Mouse (Mus musculus): ENCODE measurements around the gene Mtus2. TPM values are rescaled to one million over a fixed set of nuclear protein-coding genes. Genes with fewer than 3 reads are reported as not detected.
"Not testable (repeated sequence)": the region's sequence is repeated elsewhere in the genome, so short reads cannot be mapped to it uniquely, and the experiment has no call there.

Gene Mtus2
- total RNA-seq, 2 experiments from 2014 or later: 0.49 to 0.77 TPM

GRCm38 (mm10) chr5:148130691-148131457, 173.8 kb downstream of the Mtus2 start:
- DNase-seq: no peak

GRCm38 (mm10) chr5:148131458-148132131, 174.5 kb downstream of the Mtus2 start:
- DNase-seq: peak; percentile 20

GRCm38 (mm10) chr5:148133448-148134060, 176.4 kb downstream of the Mtus2 start:
- no peak for DNase-seq

GRCm38 (mm10) chr5:148141662-148142061, 184.5 kb downstream of the Mtus2 start:
- DNase-seq: no peak

GRCm38 (mm10) chr5:148146200-148146823, 189.2 kb downstream of the Mtus2 start:
- DNase-seq: no peak

GRCm38 (mm10) chr5:148151894-148152599, 194.9 kb downstream of the Mtus2 start:
- no peak for DNase-seq

- DNase-seq: no peak
Observed at GRCm38 (mm10) chr5:148152600-148153402, 195.7 kb downstream of the Mtus2 start.

- DNase-seq: no peak
Observed at GRCm38 (mm10) chr5:148153403-148153713, 196.2 kb downstream of the Mtus2 start.

- no peak for DNase-seq
Observed at GRCm38 (mm10) chr5:148154727-148155126, 197.6 kb downstream of the Mtus2 start.

- no peak for DNase-seq
Observed at GRCm38 (mm10) chr5:148159328-148159727, 202.2 kb downstream of the Mtus2 start.

GRCm38 (mm10) chr5:148160529-148161154, 203.5 kb downstream of the Mtus2 start:
- DNase-seq: no peak

- no peak for DNase-seq
Observed at GRCm38 (mm10) chr5:148165111-148165510, 208.0 kb downstream of the Mtus2 start.

- no peak for DNase-seq
Observed at GRCm38 (mm10) chr5:148175091-148175490, 218.0 kb downstream of the Mtus2 start.

GRCm38 (mm10) chr5:148175742-148176426, 218.8 kb downstream of the Mtus2 start:
- no peak for DNase-seq

GRCm38 (mm10) chr5:148176539-148176938, 219.4 kb downstream of the Mtus2 start:
- DNase-seq: not testable (repeated sequence)

GRCm38 (mm10) chr5:148179231-148179630, 222.1 kb downstream of the Mtus2 start:
- DNase-seq: no peak

GRCm38 (mm10) chr5:148180590-148181307, 223.6 kb downstream of the Mtus2 start:
- peak; percentile 62 for DNase-seq

GRCm38 (mm10) chr5:148181308-148181630, 224.1 kb downstream of the Mtus2 start:
- DNase-seq: peak; percentile 18

- DNase-seq: no peak
Observed at GRCm38 (mm10) chr5:148181901-148182300, 224.8 kb downstream of the Mtus2 start.

- no peak for DNase-seq
Observed at GRCm38 (mm10) chr5:148185898-148186297, 228.8 kb downstream of the Mtus2 start.

Measured in gastrocnemius, postnatal 10 days (tissue).